Mouse (Mus musculus) heart, adult 2 months (tissue): ENCODE measurements around the gene Pou3f3. TPM values are rescaled to one million over a fixed set of nuclear protein-coding genes. Genes with fewer than 3 reads are reported as not detected.

Experiments
- DNase-seq, 2 experiments: peaks; one replicate each; pipeline ENCODE4 v3.0.0; 2021
- H3K27ac ChIP-seq: fragments of 200-600 bp; 2 replicates; pipeline ENCODE4 v1.8.1; 2022
- H3K27me3 ChIP-seq: fragments of 200-500 bp; 2 replicates; pipeline ENCODE4 v1.6.1; 2012; ENCODE audit warnings: mild to moderate bottlenecking, low read length, inconsistent platforms, mixed read lengths; ENCODE audit not compliant: control insufficient read depth, insufficient read depth
- H3K36me3 ChIP-seq: fragments of 200-500 bp; 2 replicates; pipeline ENCODE4 v1.6.1; 2012; ENCODE audit warnings: low read length, inconsistent platforms; ENCODE audit not compliant: control insufficient read depth, insufficient read depth
- H3K4me1 ChIP-seq: fragments of 200-500 bp; 2 replicates; pipeline ENCODE4 v1.6.1; 2011; ENCODE audit warnings: low read length; ENCODE audit not compliant: control insufficient read depth, insufficient read depth
- H3K4me3 ChIP-seq: fragments of 200-600 bp; 2 replicates; pipeline ENCODE4 v1.8.1; 2022
- H3K79me2 ChIP-seq: fragments of 200-500 bp; replicated peaks from 2 replicates; pipeline ENCODE4 v1.6.1; 2012; ENCODE audit warnings: mild to moderate bottlenecking, inconsistent platforms, low read length, moderate library complexity, mixed read lengths; ENCODE audit not compliant: control insufficient read depth, insufficient read depth
- H3K9ac ChIP-seq: fragments of 200-500 bp; 2 replicates; pipeline ENCODE4 v1.6.1; 2012; ENCODE audit warnings: low read depth, mild to moderate bottlenecking, control low read depth, inconsistent platforms, low read length, mixed read lengths
- CTCF ChIP-seq: fragments of 200-600 bp; IDR thresholded peaks from 2 replicates; pipeline ENCODE4 v1.8.1; 2022; ENCODE audit warnings: antibody characterized with exemption, mild to moderate bottlenecking, moderate library complexity
- EP300 ChIP-seq: fragments of 200-500 bp; IDR thresholded peaks from 2 replicates; pipeline ENCODE4 v1.6.1; 2011; ENCODE audit warnings: low read depth, low read length, control low read depth; ENCODE audit not compliant: insufficient read depth
- POLR2A ChIP-seq: fragments of 200-500 bp; IDR thresholded peaks from 2 replicates; pipeline ENCODE4 v1.6.1; 2011; ENCODE audit warnings: mild to moderate bottlenecking, low read depth, low read length, control low read depth; ENCODE audit not compliant: insufficient read depth
- WGBS: fragments of 180-500 bp; shearing (Covaris S2); methylation state at CpG from one replicate; pipeline ENCODE4 v1.1.7; 2018; 5-methylcytosine and 5-hydroxymethylcytosine counted together
- intact Hi-C: fragments of 180-260 bp; cut with DNase I; formaldehyde crosslinking; loops from one replicate; pipeline ENCODE4 v1.15.1; 2025
- polyA plus RNA-seq: library from polyadenylated mRNA; depleted of rRNA; stranded (reverse); fragments of >200 nt; gene quantifications from 2 replicates; pipeline ENCODE4 v1.2.3, GENCODE M21; 2012
- total RNA-seq, 2 experiments: library from RNA; stranded (reverse); gene quantifications; 2 replicates each; pipeline ENCODE4 v1.2.3; 2021

The Pou3f3 gene
- total and polyA plus RNA-seq, 3 experiments = not detected

GRCm38 (mm10) chr1:42697321-42697755 lies 1.8 kb downstream of the Pou3f3 start:
- no peak overlapping the region for H3K9ac ChIP-seq
- no peak for DNase-seq
- peaks cover 1% of the 10 kb centered on the region for H3K4me1 ChIP-seq
- peaks cover 38% of the 10 kb centered on the region for H3K27me3 ChIP-seq
- H3K4me3 ChIP-seq = no peak overlapping the region
- intact Hi-C loops = loop anchor here (10.0 kb wide), 1 partner anchor 1433 kb away; no protein-coding TSS in a partner anchor
- TF ChIP-seq POLR2A = no peak
- TF ChIP-seq CTCF = no peak
- no peak for TF ChIP-seq EP300
- H3K36me3 ChIP-seq = no peaks in the 10 kb centered on the region
- no peaks in the 10 kb centered on the region for H3K79me2 ChIP-seq
- no peak overlapping the region for H3K27ac ChIP-seq
- WGBS = 2% methylated on average over 53 of the region's 58 CpGs

GRCm38 (mm10) chr1:42697756-42698583 lies 2.4 kb downstream of the Pou3f3 start:
- TF ChIP-seq EP300 (no peak), CTCF (no peak), POLR2A (no peak)
- no peaks in the 10 kb centered on the region for H3K36me3 ChIP-seq
- 2% methylated on average over 80 of the region's 80 CpGs for WGBS
- H3K9ac ChIP-seq = no peak overlapping the region; the same call in 1 of the 2 replicates
- H3K4me3 ChIP-seq = no peak overlapping the region
- no peaks in the 10 kb centered on the region for H3K79me2 ChIP-seq
- peaks cover 1% of the 10 kb centered on the region for H3K4me1 ChIP-seq
- DNase-seq = peak in 1 of 2 experiments; percentile 35
- peaks cover 38% of the 10 kb centered on the region for H3K27me3 ChIP-seq
- H3K27ac ChIP-seq = no peak overlapping the region
- intact Hi-C loops = loop anchor here (10.0 kb wide), 1 partner anchor 1433 kb away; no protein-coding TSS in a partner anchor

- 2% methylated on average over 53 of the region's 57 CpGs for WGBS
- no peaks in the 10 kb centered on the region for H3K36me3 ChIP-seq
- H3K27ac ChIP-seq = no peak overlapping the region
- H3K9ac ChIP-seq = no peak overlapping the region
- H3K27me3 ChIP-seq = peaks cover 41% of the 10 kb centered on the region
- H3K79me2 ChIP-seq = no peaks in the 10 kb centered on the region
- no peak for DNase-seq
- intact Hi-C loops = loop anchor here (10.0 kb wide), 1 partner anchor 1434 kb away; no protein-coding TSS in a partner anchor
- H3K4me1 ChIP-seq = peaks cover 1% of the 10 kb centered on the region
- no peak overlapping the region for H3K4me3 ChIP-seq
- TF ChIP-seq EP300 (no peak), CTCF (no peak), POLR2A (no peak)
Observed at GRCm38 (mm10) chr1:42698584-42699333, 3.2 kb downstream of the Pou3f3 start.

- Histone ChIP-seq H3K79me2 (no peaks in the 10 kb centered on the region), H3K36me3 (no peaks in the 10 kb centered on the region), H3K27me3 (peaks cover 40% of the 10 kb centered on the region), H3K4me3 (no peak overlapping the region), H3K4me1 (peaks cover 1% of the 10 kb centered on the region), H3K9ac (no peak overlapping the region), H3K27ac (no peak overlapping the region)
- 5% methylated on average over 19 of the region's 19 CpGs for WGBS
- no peak for DNase-seq
- TF ChIP-seq POLR2A (no peak), EP300 (no peak), CTCF (no peak)
- intact Hi-C loops = loop anchor here (10.0 kb wide), 1 partner anchor 1435 kb away; no protein-coding TSS in a partner anchor
Observed at GRCm38 (mm10) chr1:42699471-42699871, 3.9 kb downstream of the Pou3f3 start.

- Histone ChIP-seq H3K27me3 (peaks cover 38% of the 10 kb centered on the region), H3K4me1 (peaks cover 1% of the 10 kb centered on the region), H3K9ac (no peak overlapping the region), H3K79me2 (no peaks in the 10 kb centered on the region), H3K36me3 (no peaks in the 10 kb centered on the region), H3K4me3 (no peak overlapping the region), H3K27ac (no peak overlapping the region)
- no peak for DNase-seq
- 17% methylated on average over 3 of the region's 3 CpGs for WGBS
- TF ChIP-seq CTCF = no peak
- no peak for TF ChIP-seq EP300
- TF ChIP-seq POLR2A = no peak
- intact Hi-C loops = no loop called here
Observed at GRCm38 (mm10) chr1:42700171-42700570, 4.6 kb downstream of the Pou3f3 start.
